Mouse (Mus musculus): Measurements from ENCODE around the gene Gm10696.
"Not testable (repeated sequence)": the region's sequence is repeated elsewhere in the genome, so short reads cannot be mapped to it uniquely, and the experiment has no call there.

GRCm38 (mm10) chr3:94196414-94196813 is 18.4 kb upstream of the Gm10696 start, which contains the start of gene Gm5286:
- not testable (repeated sequence) for TF ChIP-seq CTCF, EP300 (IDR thresholded peaks at IDR 0.05; ENCODE audit: low read depth)

Measured in liver, embryonic 14.5 days (tissue).